Mouse (Mus musculus) heart, embryonic 11.5 days (tissue): ENCODE results near the gene Dleu7. TPM values are rescaled to one million over a fixed set of nuclear protein-coding genes. Genes with fewer than 3 reads are reported as not detected.

Source experiments
- ATAC-seq: fragments of 200-750 bp; cut with Nextera tagmentation; replicated peaks from 2 replicates; pipeline ENCODE4 v1.8.0; 2017; ENCODE audit warnings: moderate library complexity; ENCODE audit not compliant: insufficient number of reproducible peaks, low FRiP score, low TSS enrichment
- H3K27ac ChIP-seq: fragments of 300-500 bp; sonication (generic); 2 replicates; pipeline ENCODE4 v1.5.1; 2014; ENCODE audit warnings: mild to moderate bottlenecking, low read depth, low read length
- H3K27me3 ChIP-seq: fragments of 300-500 bp; sonication (generic); 2 replicates; pipeline ENCODE4 v1.6.1; 2014; ENCODE audit warnings: mild to moderate bottlenecking, low read length, mixed read lengths; ENCODE audit not compliant: control insufficient read depth, insufficient read depth
- H3K36me3 ChIP-seq: fragments of 300-500 bp; sonication (generic); 2 replicates; pipeline ENCODE4 v1.6.1; 2014; ENCODE audit warnings: mild to moderate bottlenecking, low read length, moderate library complexity, mixed read lengths; ENCODE audit not compliant: control insufficient read depth, insufficient read depth
- H3K4me1 ChIP-seq: fragments of 300-500 bp; sonication (generic); 2 replicates; pipeline ENCODE4 v1.6.1; 2014; ENCODE audit warnings: low read length; ENCODE audit not compliant: control insufficient read depth, insufficient read depth
- H3K4me2 ChIP-seq: fragments of 300-500 bp; sonication (generic); 2 replicates; pipeline ENCODE4 v1.6.1; 2014; ENCODE audit warnings: mild to moderate bottlenecking, moderate library complexity
- H3K4me3 ChIP-seq: fragments of 300-500 bp; sonication (generic); 2 replicates; pipeline ENCODE4 v1.5.1; 2014; ENCODE audit warnings: low read depth, low read length
- H3K9ac ChIP-seq: fragments of 300-500 bp; sonication (generic); 2 replicates; pipeline ENCODE4 v1.6.1; 2014; ENCODE audit warnings: mild to moderate bottlenecking, low read depth, low read length, moderate library complexity
- H3K9me3 ChIP-seq: fragments of 300-500 bp; sonication (generic); replicated peaks from 2 replicates; pipeline ENCODE4 v1.6.1; 2016; ENCODE audit warnings: low read length; ENCODE audit not compliant: control insufficient read depth
- WGBS: fragments of 180-500 bp; shearing (Covaris S2); extraction: QIAGEN DNeasy Blood & Tissue Kit; methylation state at CpG from one replicate; pipeline ENCODE4 v1.1.7; 2014; ENCODE audit not compliant: insufficient replicate concordance; 5-methylcytosine and 5-hydroxymethylcytosine counted together
- polyA plus RNA-seq: library from polyadenylated mRNA; unstranded; fragments of >200 nt; fragmentation: Nextera tagmentation; extraction: Ambion mirVana; gene quantifications from 2 replicates; pipeline ENCODE4 v1.2.1, GENCODE M21; 2014

Dleu7 gene
- polyA plus RNA-seq, 1 experiment from 2014 or later = 0.82 TPM

- Histone ChIP-seq H3K27ac (no peak overlapping the region), H3K4me1 (peaks cover 5% of the 10 kb centered on the region; the same call in 1 of the 2 replicates), H3K4me2 (no peak overlapping the region), H3K9ac (no peak overlapping the region), H3K36me3 (no peaks in the 10 kb centered on the region), H3K9me3 (no peaks in the 10 kb centered on the region), H3K4me3 (no peak overlapping the region), H3K27me3 (no peaks in the 10 kb centered on the region)
- WGBS = 40% methylated on average over 6 of the region's 6 CpGs
- no peak for ATAC-seq
These were observed 35.8 kb upstream of the Dleu7 start for GRCm38 (mm10) chr14:62328606-62329005.

GRCm38 (mm10) chr14:62327171-62327570, 34.3 kb upstream of the Dleu7 start:
- H3K9me3 ChIP-seq = no peaks in the 10 kb centered on the region
- WGBS = 32% methylated on average over 2 of the region's 2 CpGs
- no peaks in the 10 kb centered on the region for H3K27me3 ChIP-seq
- ATAC-seq = no peak
- no peaks in the 10 kb centered on the region; the same call in 1 of the 2 replicates for H3K4me1 ChIP-seq
- H3K4me3 ChIP-seq = no peak overlapping the region
- H3K27ac ChIP-seq = no peak overlapping the region
- H3K4me2 ChIP-seq = no peak overlapping the region
- H3K9ac ChIP-seq = no peak overlapping the region
- H3K36me3 ChIP-seq = no peaks in the 10 kb centered on the region

GRCm38 (mm10) chr14:62326026-62326425, 33.2 kb upstream of the Dleu7 start:
- Histone ChIP-seq H3K27me3 (no peaks in the 10 kb centered on the region), H3K9me3 (no peaks in the 10 kb centered on the region), H3K4me1 (no peaks in the 10 kb centered on the region), H3K27ac (no peak overlapping the region), H3K36me3 (no peaks in the 10 kb centered on the region), H3K4me3 (no peak overlapping the region), H3K9ac (no peak overlapping the region), H3K4me2 (no peak overlapping the region)
- WGBS = 74% methylated on average over 3 of the region's 3 CpGs
- no peak for ATAC-seq

- no peaks in the 10 kb centered on the region for H3K36me3 ChIP-seq
- ATAC-seq = no peak
- no peak overlapping the region for H3K4me3 ChIP-seq
- 82% methylated on average over 5 of the region's 5 CpGs for WGBS
- H3K9ac ChIP-seq = no peak overlapping the region
- H3K9me3 ChIP-seq = no peaks in the 10 kb centered on the region
- no peak overlapping the region for H3K4me2 ChIP-seq
- no peak overlapping the region for H3K27ac ChIP-seq
- H3K27me3 ChIP-seq = no peaks in the 10 kb centered on the region
- H3K4me1 ChIP-seq = no peaks in the 10 kb centered on the region
These were observed 32.1 kb upstream of the Dleu7 start for GRCm38 (mm10) chr14:62324943-62325342.

GRCm38 (mm10) chr14:62323457-62323856, 30.6 kb upstream of the Dleu7 start:
- H3K36me3 ChIP-seq = no peaks in the 10 kb centered on the region
- H3K4me2 ChIP-seq = no peak overlapping the region
- no peaks in the 10 kb centered on the region for H3K4me1 ChIP-seq
- no peaks in the 10 kb centered on the region for H3K27me3 ChIP-seq
- no peak overlapping the region for H3K4me3 ChIP-seq
- ATAC-seq = no peak
- H3K9ac ChIP-seq = no peak overlapping the region
- WGBS = 81% methylated on average over 5 of the region's 5 CpGs
- no peaks in the 10 kb centered on the region for H3K9me3 ChIP-seq
- no peak overlapping the region for H3K27ac ChIP-seq

GRCm38 (mm10) chr14:62322581-62323344, 29.9 kb upstream of the Dleu7 start:
- H3K4me2 ChIP-seq = no peak overlapping the region
- ATAC-seq = no peak
- no peak overlapping the region for H3K27ac ChIP-seq
- H3K9ac ChIP-seq = no peak overlapping the region
- H3K27me3 ChIP-seq = no peaks in the 10 kb centered on the region
- H3K4me3 ChIP-seq = no peak overlapping the region
- no peaks in the 10 kb centered on the region for H3K9me3 ChIP-seq
- no peaks in the 10 kb centered on the region for H3K36me3 ChIP-seq
- WGBS = 56% methylated on average over 6 of the region's 6 CpGs
- no peaks in the 10 kb centered on the region for H3K4me1 ChIP-seq

- H3K9me3 ChIP-seq = no peaks in the 10 kb centered on the region
- ATAC-seq = no peak
- H3K27me3 ChIP-seq = no peaks in the 10 kb centered on the region
- H3K4me2 ChIP-seq = no peak overlapping the region
- H3K36me3 ChIP-seq = no peaks in the 10 kb centered on the region
- no peak overlapping the region for H3K27ac ChIP-seq
- H3K9ac ChIP-seq = no peak overlapping the region
- WGBS = 83% methylated on average over 1 of the region's 1 CpGs
- H3K4me3 ChIP-seq = no peak overlapping the region
- H3K4me1 ChIP-seq = peaks cover 6% of the 10 kb centered on the region; the same call in 1 of the 2 replicates
These were observed 18.8 kb upstream of the Dleu7 start for GRCm38 (mm10) chr14:62311672-62312071.

- H3K4me2 ChIP-seq = no peak overlapping the region
- no peaks in the 10 kb centered on the region for H3K9me3 ChIP-seq
- H3K9ac ChIP-seq = no peak overlapping the region
- peak overlapping the region; percentile 7; the same call in 1 of the 2 replicates for H3K27ac ChIP-seq
- H3K4me3 ChIP-seq = no peak overlapping the region
- no peak for ATAC-seq
- peaks cover 6% of the 10 kb centered on the region; the same call in 1 of the 2 replicates for H3K4me1 ChIP-seq
- no peaks in the 10 kb centered on the region for H3K27me3 ChIP-seq
- no peaks in the 10 kb centered on the region for H3K36me3 ChIP-seq
- 33% methylated on average over 2 of the region's 2 CpGs for WGBS
These were observed 16.2 kb upstream of the Dleu7 start for GRCm38 (mm10) chr14:62309026-62309425.

DNA sequence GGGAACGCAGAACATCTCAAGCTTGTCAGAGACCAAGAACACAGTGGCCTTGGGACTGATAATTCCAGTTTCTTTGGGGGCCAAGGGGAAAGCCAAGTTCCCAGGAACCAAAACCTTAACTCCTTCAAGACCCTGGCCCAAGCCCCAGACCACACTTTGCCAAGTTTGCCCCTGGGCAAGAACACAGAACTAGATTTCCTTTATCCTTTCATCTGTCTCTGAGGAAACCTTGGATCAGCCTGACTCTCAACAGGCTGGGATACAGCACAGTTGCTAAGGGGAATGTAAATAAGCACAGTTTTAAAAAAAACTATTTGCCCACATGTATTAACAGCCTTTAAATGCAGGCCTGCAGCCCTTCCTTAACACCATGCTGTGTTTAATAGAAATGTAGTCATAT, 14.7 kb upstream of the Dleu7 start:
- Histone ChIP-seq H3K4me2 (no peak overlapping the region), H3K4me1 (peaks cover 6% of the 10 kb centered on the region; the same call in 1 of the 2 replicates), H3K27me3 (no peaks in the 10 kb centered on the region), H3K9ac (no peak overlapping the region), H3K27ac (no peak overlapping the region), H3K9me3 (no peaks in the 10 kb centered on the region), H3K4me3 (no peak overlapping the region), H3K36me3 (no peaks in the 10 kb centered on the region)
- 72% methylated on average over 1 of the region's 1 CpGs for WGBS
- no peak for ATAC-seq
